Mouse (Mus musculus): ENCODE measurements around the gene Trmt44. TPM values are rescaled to one million over a fixed set of nuclear protein-coding genes. Genes with fewer than 3 reads are reported as not detected.

Trmt44 gene
- polyA plus RNA-seq, 1 experiment from 2014 or later, result 5.3 TPM

DNA sequence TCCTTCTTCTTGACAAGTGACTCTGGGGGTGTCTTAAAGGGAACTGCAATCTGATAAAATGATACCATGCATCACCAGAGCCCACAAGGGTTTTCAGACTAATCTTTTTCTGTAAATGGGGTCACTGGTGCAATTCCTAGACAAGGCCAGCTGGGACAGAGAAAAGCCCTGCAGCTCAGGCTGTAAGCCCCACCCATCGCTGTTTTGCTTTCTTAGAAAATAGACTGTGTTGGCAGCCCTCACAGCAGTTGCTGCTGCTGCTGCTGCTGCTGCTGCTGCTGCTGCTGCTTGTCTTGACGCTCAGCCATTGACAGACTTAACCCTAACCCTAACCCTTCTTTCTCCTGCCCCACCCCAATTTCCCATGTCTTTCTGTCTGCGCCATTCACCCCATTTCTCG, 35.3 kb downstream of the Trmt44 start:
- 54% methylated on average over 4 of the region's 4 CpGs for WGBS
- no peaks in the 10 kb centered on the region for H3K4me1 ChIP-seq (ENCODE audit: control insufficient read depth, insufficient read depth, low read length)
- H3K9me3 ChIP-seq (replicated peaks; ENCODE audit: control insufficient read depth, low read length), result no peaks in the 10 kb centered on the region
- no peak overlapping the region for H3K4me2 ChIP-seq (ENCODE audit: low read depth, low read length)
- ATAC-seq (replicated peaks; ENCODE audit: extremely low read depth, insufficient read depth, low FRiP score), result no peak
- no peak overlapping the region for H3K4me3 ChIP-seq (ENCODE audit: low read length)
- no peaks in the 10 kb centered on the region for H3K36me3 ChIP-seq (ENCODE audit: control insufficient read depth, insufficient read depth)
- H3K27me3 ChIP-seq (ENCODE audit: control insufficient read depth, insufficient read depth, low read length), result no peaks in the 10 kb centered on the region
- H3K9ac ChIP-seq (ENCODE audit: low read length), result no peak overlapping the region
- no peak overlapping the region for H3K27ac ChIP-seq (ENCODE audit: low read length)

DNA sequence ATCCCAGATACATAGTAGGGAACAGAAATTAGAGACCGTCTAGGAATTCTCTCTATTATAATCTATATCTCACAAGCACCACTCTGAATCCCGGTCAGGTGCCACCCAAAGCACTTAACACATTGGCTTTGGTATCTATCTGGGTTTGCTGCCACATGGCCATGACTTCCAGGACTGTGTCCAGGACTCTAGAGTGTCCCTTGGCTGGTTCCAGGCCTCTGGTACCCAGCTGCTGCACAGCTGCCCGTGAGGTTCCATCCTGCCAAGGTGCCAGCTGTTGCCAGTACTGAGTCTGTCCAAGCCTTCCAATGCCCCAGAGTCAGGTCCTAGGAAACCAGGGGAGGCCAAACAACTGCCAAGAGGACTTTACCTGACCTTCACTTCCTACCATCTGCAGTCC, 36.8 kb downstream of the Trmt44 start:
- WGBS, result 72% methylated on average over 3 of the region's 3 CpGs
- Histone ChIP-seq H3K27ac (ENCODE audit: low read length) (no peak overlapping the region), H3K4me2 (ENCODE audit: low read depth, low read length) (no peak overlapping the region), H3K9ac (ENCODE audit: low read length) (no peak overlapping the region), H3K36me3 (ENCODE audit: control insufficient read depth, insufficient read depth) (no peaks in the 10 kb centered on the region), H3K27me3 (ENCODE audit: control insufficient read depth, insufficient read depth, low read length) (no peaks in the 10 kb centered on the region), H3K4me3 (ENCODE audit: low read length) (no peak overlapping the region), H3K4me1 (ENCODE audit: control insufficient read depth, insufficient read depth, low read length) (no peaks in the 10 kb centered on the region), H3K9me3 (replicated peaks; ENCODE audit: control insufficient read depth, low read length) (no peaks in the 10 kb centered on the region)
- no peak for ATAC-seq (replicated peaks; ENCODE audit: extremely low read depth, insufficient read depth, low FRiP score)

DNA sequence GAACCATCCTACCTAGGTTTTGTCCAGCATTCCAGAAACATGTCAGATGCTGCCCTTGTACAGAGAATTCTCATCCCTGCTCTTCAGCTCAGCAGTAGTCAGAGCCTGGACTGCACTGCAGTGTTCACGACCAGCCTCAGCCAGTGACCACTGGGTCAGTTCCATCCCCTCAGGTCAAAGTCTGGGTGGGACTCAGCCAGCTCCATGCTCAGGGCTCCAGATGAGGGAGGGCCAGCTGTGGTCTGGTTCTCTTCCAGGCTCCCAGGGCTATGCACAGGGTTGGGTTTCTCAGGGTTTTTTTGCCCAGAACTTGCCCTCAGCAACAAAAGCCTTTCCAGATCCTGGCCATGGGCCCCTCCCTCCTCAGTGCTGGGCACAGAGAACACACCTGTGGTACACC, 37.4 kb downstream of the Trmt44 start:
- H3K4me2 ChIP-seq (ENCODE audit: low read depth, low read length), result no peak overlapping the region
- no peak overlapping the region for H3K27ac ChIP-seq (ENCODE audit: low read length)
- no peaks in the 10 kb centered on the region for H3K9me3 ChIP-seq (replicated peaks; ENCODE audit: control insufficient read depth, low read length)
- H3K27me3 ChIP-seq (ENCODE audit: control insufficient read depth, insufficient read depth, low read length), result no peaks in the 10 kb centered on the region
- no peak overlapping the region for H3K9ac ChIP-seq (ENCODE audit: low read length)
- H3K4me3 ChIP-seq (ENCODE audit: low read length), result no peak overlapping the region
- no peak for ATAC-seq (replicated peaks; ENCODE audit: extremely low read depth, insufficient read depth, low FRiP score)
- WGBS, result 68% methylated on average over 1 of the region's 1 CpGs
- no peaks in the 10 kb centered on the region for H3K4me1 ChIP-seq (ENCODE audit: control insufficient read depth, insufficient read depth, low read length)
- H3K36me3 ChIP-seq (ENCODE audit: control insufficient read depth, insufficient read depth), result no peaks in the 10 kb centered on the region

DNA sequence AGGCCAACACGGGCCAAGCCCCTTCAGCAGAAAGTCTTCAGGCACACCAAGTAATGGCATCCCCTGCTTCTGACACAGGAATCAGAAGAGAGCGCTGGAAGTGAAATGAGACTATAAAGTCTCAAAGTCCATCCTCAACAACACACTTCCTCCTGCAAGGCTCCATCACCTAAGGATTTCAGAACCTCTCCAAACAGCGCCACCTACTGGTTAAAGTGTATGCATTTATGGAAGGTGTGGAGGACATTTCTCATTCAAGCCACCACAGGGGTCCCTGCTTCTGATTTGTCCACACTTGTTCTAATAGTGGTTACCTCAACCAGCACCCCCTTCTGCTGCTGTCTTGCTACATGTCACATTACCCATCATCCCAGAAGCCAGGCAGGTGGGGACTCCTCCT, 38.6 kb downstream of the Trmt44 start:
- Histone ChIP-seq H3K4me2 (ENCODE audit: low read depth, low read length) (no peak overlapping the region), H3K27ac (ENCODE audit: low read length) (no peak overlapping the region), H3K9ac (ENCODE audit: low read length) (no peak overlapping the region), H3K27me3 (ENCODE audit: control insufficient read depth, insufficient read depth, low read length) (no peaks in the 10 kb centered on the region), H3K36me3 (ENCODE audit: control insufficient read depth, insufficient read depth) (no peaks in the 10 kb centered on the region), H3K4me1 (ENCODE audit: control insufficient read depth, insufficient read depth, low read length) (no peaks in the 10 kb centered on the region), H3K4me3 (ENCODE audit: low read length) (no peak overlapping the region), H3K9me3 (replicated peaks; ENCODE audit: control insufficient read depth, low read length) (no peaks in the 10 kb centered on the region)
- ATAC-seq (replicated peaks; ENCODE audit: extremely low read depth, insufficient read depth, low FRiP score), result no peak
- WGBS, result 67% methylated on average over 3 of the region's 3 CpGs

DNA sequence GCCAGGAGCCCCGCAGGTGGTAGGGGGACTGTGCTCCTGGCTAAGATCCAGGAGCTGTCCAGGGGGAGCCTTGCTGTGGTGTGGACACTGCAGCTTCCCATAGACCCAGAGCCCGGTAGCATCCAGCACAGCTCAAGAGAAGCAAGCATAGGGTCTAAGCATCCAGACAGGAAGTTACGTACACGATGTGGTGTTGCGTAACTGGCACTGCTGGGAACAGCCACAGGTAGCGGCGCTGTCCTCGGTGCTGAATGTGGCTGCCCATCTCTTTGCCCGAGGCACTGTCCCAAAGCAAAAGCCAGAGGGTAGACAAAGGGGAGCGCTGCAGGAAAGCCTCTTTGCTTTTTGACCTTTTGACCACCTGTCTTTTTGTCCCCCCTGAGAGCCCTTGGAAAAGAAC, 43.3 kb downstream of the Trmt44 start:
- Histone ChIP-seq H3K27ac (ENCODE audit: low read length) (no peak overlapping the region), H3K36me3 (ENCODE audit: control insufficient read depth, insufficient read depth) (no peaks in the 10 kb centered on the region), H3K9me3 (replicated peaks; ENCODE audit: control insufficient read depth, low read length) (no peaks in the 10 kb centered on the region), H3K4me2 (ENCODE audit: low read depth, low read length) (no peak overlapping the region), H3K4me3 (ENCODE audit: low read length) (no peak overlapping the region), H3K9ac (ENCODE audit: low read length) (no peak overlapping the region), H3K27me3 (ENCODE audit: control insufficient read depth, insufficient read depth, low read length) (0 out of 2 replicates have a peak, but pooled peaks cover 3% of the 10 kb centered on the region), H3K4me1 (ENCODE audit: control insufficient read depth, insufficient read depth, low read length) (no peaks in the 10 kb centered on the region)
- WGBS, result 15% methylated on average over 10 of the region's 10 CpGs
- no peak for ATAC-seq (replicated peaks; ENCODE audit: extremely low read depth, insufficient read depth, low FRiP score)

DNA sequence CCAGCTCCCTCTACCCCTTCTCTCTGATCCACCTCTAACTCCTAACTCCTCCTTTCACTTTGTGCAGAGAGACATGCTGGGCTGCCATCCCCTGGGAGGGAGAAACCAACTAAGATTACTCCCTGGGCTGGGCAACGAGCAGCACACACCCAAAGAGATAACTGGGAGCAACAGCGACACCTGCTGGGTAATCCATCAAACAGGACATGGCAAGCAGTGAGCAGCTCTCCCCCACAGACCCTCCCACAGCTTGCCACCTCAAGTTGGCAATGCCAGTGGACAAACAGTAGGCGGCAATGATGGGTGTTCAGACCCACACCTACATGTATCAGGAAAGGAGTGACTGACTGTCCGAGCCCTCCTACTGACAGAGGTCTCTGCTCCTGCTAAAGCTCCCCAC, 44.4 kb downstream of the Trmt44 start:
- Histone ChIP-seq H3K4me3 (ENCODE audit: low read length) (no peak overlapping the region), H3K9me3 (replicated peaks; ENCODE audit: control insufficient read depth, low read length) (no peaks in the 10 kb centered on the region), H3K27me3 (ENCODE audit: control insufficient read depth, insufficient read depth, low read length) (peaks cover 13% of the 10 kb centered on the region), H3K4me2 (ENCODE audit: low read depth, low read length) (no peak overlapping the region), H3K27ac (ENCODE audit: low read length) (no peak overlapping the region), H3K9ac (ENCODE audit: low read length) (no peak overlapping the region), H3K4me1 (ENCODE audit: control insufficient read depth, insufficient read depth, low read length) (peaks cover 8% of the 10 kb centered on the region), H3K36me3 (ENCODE audit: control insufficient read depth, insufficient read depth) (no peaks in the 10 kb centered on the region)
- ATAC-seq (replicated peaks; ENCODE audit: extremely low read depth, insufficient read depth, low FRiP score), result no peak
- 13% methylated on average over 4 of the region's 4 CpGs for WGBS

DNA sequence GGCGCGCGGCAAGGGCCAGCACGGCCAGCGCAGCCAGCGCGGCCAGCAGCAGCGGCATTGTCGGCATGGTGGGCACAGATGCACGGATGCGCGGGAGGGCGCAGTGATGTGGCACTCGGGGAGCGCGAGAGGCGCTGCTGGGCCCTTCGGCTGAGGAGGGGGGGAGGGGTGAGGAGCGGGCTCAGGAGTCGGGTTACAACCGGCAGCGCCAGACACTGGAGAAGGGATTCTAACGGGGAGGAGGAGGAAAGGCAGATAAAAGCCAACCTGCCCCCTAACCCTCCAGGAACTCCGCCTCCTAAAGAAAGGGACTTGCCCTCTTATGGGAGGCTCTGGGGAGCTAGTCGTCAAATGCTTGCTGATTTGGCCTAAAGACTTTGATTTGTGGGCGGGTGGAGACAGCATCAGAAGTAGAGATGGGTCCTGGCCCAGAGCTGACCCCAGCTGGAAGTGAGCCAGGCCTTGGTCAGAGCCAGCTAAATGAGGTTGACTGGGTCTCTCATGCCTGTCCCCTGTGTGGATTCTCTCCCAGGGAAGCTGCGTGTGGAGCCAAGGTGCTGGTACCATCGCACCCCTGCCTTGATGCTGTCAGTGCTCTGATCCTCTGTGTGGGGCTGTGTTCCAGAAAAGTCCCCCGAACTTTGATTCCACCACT, 49.3 kb downstream of the Trmt44 start, which contains the start of gene Cpz:
TSS of gene Cpz (minus strand) at position 230 of the 655 bp plus-strand sequence.
- Histone ChIP-seq H3K9me3 (replicated peaks; ENCODE audit: control insufficient read depth, low read length) (no peaks in the 10 kb centered on the region), H3K4me2 (ENCODE audit: low read depth, low read length) (peak within 1 kb of the TSS; percentile 57), H3K27me3 (ENCODE audit: control insufficient read depth, insufficient read depth, low read length) (peaks cover 48% of the 10 kb centered on the region), H3K27ac (ENCODE audit: low read length) (no peak within 1 kb of the TSS), H3K36me3 (ENCODE audit: control insufficient read depth, insufficient read depth) (no peaks in the 10 kb centered on the region), H3K9ac (ENCODE audit: low read length) (peak within 1 kb of the TSS; percentile 30; the same call in 1 of the 2 replicates), H3K4me1 (ENCODE audit: control insufficient read depth, insufficient read depth, low read length) (peaks cover 11% of the 10 kb centered on the region), H3K4me3 (ENCODE audit: low read length) (peak within 1 kb of the TSS; percentile 40)
- ATAC-seq (replicated peaks; ENCODE audit: extremely low read depth, insufficient read depth, low FRiP score), result peak; percentile 66
- 3% methylated on average over 29 of the region's 29 CpGs for WGBS

DNA sequence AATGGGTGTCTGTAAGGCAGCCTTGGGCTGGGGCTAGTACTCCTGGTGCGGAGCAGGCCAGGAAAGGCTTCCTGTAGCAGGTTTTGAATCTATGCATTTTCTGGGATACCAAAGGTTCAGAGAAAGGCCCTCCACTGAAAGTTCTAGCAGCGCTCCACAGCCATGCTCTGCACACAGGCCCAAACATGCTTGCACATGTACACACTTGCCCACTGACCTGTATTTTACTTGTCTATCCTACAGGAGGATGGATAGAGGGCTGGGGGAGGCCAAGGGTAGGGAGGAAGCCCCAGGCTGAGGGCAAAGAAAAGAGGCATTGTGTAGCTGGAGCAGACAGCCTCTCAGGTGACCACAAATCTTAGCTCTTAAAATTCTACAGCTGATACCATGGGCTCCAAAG, 50.5 kb downstream of the Trmt44 start:
- 65% methylated on average over 2 of the region's 2 CpGs for WGBS
- H3K27me3 ChIP-seq (ENCODE audit: control insufficient read depth, insufficient read depth, low read length), result peaks cover 55% of the 10 kb centered on the region
- no peak for ATAC-seq (replicated peaks; ENCODE audit: extremely low read depth, insufficient read depth, low FRiP score)

DNA sequence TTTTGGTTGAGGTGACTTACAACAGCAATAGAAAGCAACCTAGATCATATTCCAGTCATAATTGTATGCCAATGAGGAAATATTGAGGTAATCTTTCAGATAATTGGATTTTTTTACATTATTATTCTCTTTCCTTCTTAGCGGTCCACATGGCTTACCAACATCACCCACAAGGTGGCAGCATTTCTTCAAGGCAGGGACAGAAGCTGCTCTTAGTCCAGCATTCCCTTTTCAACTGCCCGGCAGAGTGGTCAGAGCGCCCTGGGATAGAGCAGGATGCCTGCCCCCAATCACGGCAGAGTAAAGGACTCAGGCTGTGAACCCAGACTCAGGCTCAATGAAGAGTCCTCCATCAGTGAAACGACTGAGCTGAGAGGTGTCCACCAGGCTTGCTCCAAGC, 51.1 kb downstream of the Trmt44 start:
- no peaks in the 10 kb centered on the region for H3K36me3 ChIP-seq (ENCODE audit: control insufficient read depth, insufficient read depth)
- no peak overlapping the region for H3K4me2 ChIP-seq (ENCODE audit: low read depth, low read length)
- ATAC-seq (replicated peaks; ENCODE audit: extremely low read depth, insufficient read depth, low FRiP score), result no peak
- peaks cover 11% of the 10 kb centered on the region for H3K4me1 ChIP-seq (ENCODE audit: control insufficient read depth, insufficient read depth, low read length)
- H3K4me3 ChIP-seq (ENCODE audit: low read length), result no peak overlapping the region
- 6% methylated on average over 5 of the region's 5 CpGs for WGBS
- no peak overlapping the region for H3K27ac ChIP-seq (ENCODE audit: low read length)
- H3K27me3 ChIP-seq (ENCODE audit: control insufficient read depth, insufficient read depth, low read length), result peaks cover 56% of the 10 kb centered on the region
- no peak overlapping the region for H3K9ac ChIP-seq (ENCODE audit: low read length)
- H3K9me3 ChIP-seq (replicated peaks; ENCODE audit: control insufficient read depth, low read length), result no peaks in the 10 kb centered on the region

More for the DNA sequence above, 50.5 kb downstream of the Trmt44 start:
- no peak overlapping the region for H3K27ac ChIP-seq (ENCODE audit: low read length)
- H3K9me3 ChIP-seq (replicated peaks; ENCODE audit: control insufficient read depth, low read length), result no peaks in the 10 kb centered on the region
- peaks cover 11% of the 10 kb centered on the region for H3K4me1 ChIP-seq (ENCODE audit: control insufficient read depth, insufficient read depth, low read length)
- no peak overlapping the region for H3K4me3 ChIP-seq (ENCODE audit: low read length)
- no peak overlapping the region for H3K9ac ChIP-seq (ENCODE audit: low read length)
- H3K36me3 ChIP-seq (ENCODE audit: control insufficient read depth, insufficient read depth), result no peaks in the 10 kb centered on the region
- H3K4me2 ChIP-seq (ENCODE audit: low read depth, low read length), result no peak overlapping the region

Measured in heart, embryonic 16.5 days (tissue).